ENCODE assay signal across 19 mouse cellular contexts in genomic region chr1:189351804-189352203, GRCm38 (mm10). TPM values are rescaled to one million over a fixed set of nuclear protein-coding genes. Genes with fewer than 3 reads are reported as not detected.
"Had no signal": no experiment of that assay in that cellular context is flagged by ENCODE, and none has a peak within 500 bp of the region (broad histone marks: within the 10 kb centered on the region; RNA-seq: fewer than 3 reads in every experiment).

No protein-coding gene starts in this region.

- H3K27me3 ChIP-seq: midbrain, embryonic 12.5 days; neural tube, embryonic 13.5 days; neural tube, embryonic 15.5 days had no signal

- H3K4me1 ChIP-seq: midbrain, embryonic 10.5 days; midbrain, embryonic 12.5 days; neural tube, embryonic 13.5 days; neural tube, embryonic 15.5 days had no signal

- H3K4me3 ChIP-seq: midbrain, embryonic 10.5 days; midbrain, embryonic 12.5 days; myocyte; neural tube, embryonic 13.5 days; neural tube, embryonic 15.5 days had no signal

- H3K36me3 ChIP-seq: midbrain, embryonic 10.5 days; midbrain, embryonic 12.5 days; neural tube, embryonic 13.5 days; neural tube, embryonic 15.5 days had no signal

- H3K9me3 ChIP-seq: neural tube, embryonic 15.5 days had no signal

- H3K4me2 ChIP-seq: lung, embryonic 14.5 days; midbrain, embryonic 12.5 days; neural tube, embryonic 13.5 days; neural tube, embryonic 15.5 days had no signal

- DNase-seq: lung, embryonic 14.5 days; lung, postnatal 10 days; lung, postnatal 4 days; midbrain, embryonic 14.5 days; retina, postnatal 1 day; right cerebral cortex, adult 18-20 months; right cerebral cortex, postnatal 25 days; right cerebral cortex, postnatal 4 days; spleen, adult 18-20 months; thymus, adult 18-20 months; thymus, postnatal 14 days; thymus, postnatal 36 days had no signal

- ATAC-seq: midbrain, embryonic 16.5 days had no signal

- H3K27ac ChIP-seq: midbrain, embryonic 10.5 days; midbrain, embryonic 12.5 days; neural tube, embryonic 13.5 days; neural tube, embryonic 15.5 days had no signal

- H3K9ac ChIP-seq: lung, embryonic 14.5 days; midbrain, embryonic 12.5 days; neural tube, embryonic 13.5 days; neural tube, embryonic 15.5 days had no signal

RNA-seq across cellular contexts. Expression of gene Kcnk2, which starts 50.3 kb away (rescaled TPM):
- total RNA-seq: megakaryocyte-erythroid progenitor cell, adult 5-6 weeks had no signal
